Mouse (Mus musculus) right cerebral cortex, postnatal 4 days (tissue): Measurements from ENCODE around the gene Slc43a2.
"Not testable (repeated sequence)": the region's sequence is repeated elsewhere in the genome, so short reads cannot be mapped to it uniquely, and the experiment has no call there.

Experiments used
- DNase-seq: peaks from one replicate; pipeline ENCODE4 v3.0.0-alpha.2; 2022

The Slc43a2 gene

DNA sequence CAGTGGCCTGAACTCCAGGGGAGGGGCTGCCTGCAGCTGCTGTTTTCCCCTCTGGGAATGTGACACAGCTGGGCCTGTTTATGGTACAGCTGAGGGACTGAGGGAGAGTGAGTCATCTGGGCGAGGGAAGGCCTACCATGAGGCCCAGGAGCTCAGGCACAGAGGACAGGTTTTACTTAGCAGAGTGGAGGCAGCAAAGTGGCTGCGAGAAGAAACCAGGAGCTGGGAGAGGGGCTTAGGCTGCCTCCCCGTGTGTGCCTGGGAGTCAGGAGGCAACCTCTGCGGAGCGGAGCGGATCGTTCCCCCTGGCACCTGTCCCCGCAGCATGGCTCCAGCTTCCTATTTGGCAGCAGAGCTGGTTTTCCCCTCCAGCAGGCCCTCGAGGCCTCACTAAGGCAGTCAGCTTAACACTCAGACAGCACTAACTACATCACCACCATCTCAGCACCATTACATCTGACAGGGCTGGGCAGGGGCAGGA is 20.5 kb downstream of the Slc43a2 start:
- no peak for DNase-seq

DNA sequence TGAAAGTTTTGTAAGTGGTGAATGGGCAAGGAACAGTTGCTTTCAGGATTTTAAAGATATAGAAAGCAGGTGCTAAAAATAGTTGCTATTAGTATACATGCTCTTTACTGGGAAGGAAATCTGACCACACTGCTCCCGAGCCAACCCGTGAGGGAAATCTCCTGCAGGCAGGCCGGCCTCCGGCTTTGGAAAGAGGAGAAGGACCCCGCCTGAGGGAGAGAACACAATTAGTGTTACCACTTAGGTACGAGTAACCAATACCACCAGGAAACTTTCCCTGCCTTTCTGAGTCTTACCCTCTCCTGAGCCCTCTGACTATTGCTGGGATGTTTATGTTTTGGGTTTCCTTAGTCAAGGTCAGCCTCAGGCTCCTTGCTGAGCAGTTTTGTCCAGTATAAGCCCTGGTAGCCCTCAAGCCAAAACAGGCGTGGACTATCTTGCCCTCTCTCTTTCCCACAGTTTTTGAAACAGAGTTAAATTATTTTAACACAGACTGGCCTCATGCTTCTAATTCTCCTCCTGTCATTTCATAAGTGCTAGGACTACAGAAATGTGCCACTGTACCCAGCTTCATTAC is 21.5 kb downstream of the Slc43a2 start:
- no peak for DNase-seq

DNA sequence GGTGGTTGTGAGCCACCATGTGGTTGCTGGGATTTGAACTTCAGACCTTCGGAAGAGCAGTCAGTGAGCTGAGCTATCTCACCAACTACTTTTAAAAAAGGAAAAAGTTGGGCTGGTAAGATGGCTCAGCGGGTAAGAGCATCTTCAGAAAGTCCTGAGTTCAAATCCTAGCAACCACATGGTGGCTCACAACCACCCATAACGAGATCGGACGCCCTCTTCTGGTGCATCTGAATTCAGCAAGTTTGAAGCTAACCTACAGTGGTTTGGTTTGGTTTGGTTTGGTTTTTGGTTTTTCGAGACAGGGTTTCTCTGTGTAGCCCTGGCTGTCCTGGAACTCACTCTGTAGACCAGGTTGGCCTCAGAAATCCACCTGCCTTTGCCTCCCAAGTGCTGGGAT is 24.5 kb downstream of the Slc43a2 start:
- DNase-seq = not testable (repeated sequence)

DNA sequence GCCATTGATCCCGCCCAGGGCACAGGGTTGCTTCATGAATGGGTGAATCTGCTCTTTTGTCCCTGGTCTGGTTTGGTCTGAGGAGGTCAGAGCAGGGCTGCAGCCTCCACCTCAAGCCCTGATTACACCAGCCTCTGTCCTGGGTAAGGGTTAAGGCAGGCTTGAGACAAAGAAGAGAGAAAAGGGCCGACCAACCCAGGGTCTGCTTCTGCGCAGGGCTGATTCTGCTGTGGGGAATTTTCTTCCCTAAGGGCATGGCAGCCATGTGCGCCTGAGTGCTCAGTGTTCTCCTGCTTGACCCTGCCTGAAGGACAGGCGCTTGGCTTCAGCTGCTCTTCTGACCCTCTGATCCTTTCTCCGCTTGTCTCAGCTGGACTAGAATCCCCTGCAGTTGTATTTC is 25.6 kb downstream of the Slc43a2 start:
- no peak for DNase-seq

DNA sequence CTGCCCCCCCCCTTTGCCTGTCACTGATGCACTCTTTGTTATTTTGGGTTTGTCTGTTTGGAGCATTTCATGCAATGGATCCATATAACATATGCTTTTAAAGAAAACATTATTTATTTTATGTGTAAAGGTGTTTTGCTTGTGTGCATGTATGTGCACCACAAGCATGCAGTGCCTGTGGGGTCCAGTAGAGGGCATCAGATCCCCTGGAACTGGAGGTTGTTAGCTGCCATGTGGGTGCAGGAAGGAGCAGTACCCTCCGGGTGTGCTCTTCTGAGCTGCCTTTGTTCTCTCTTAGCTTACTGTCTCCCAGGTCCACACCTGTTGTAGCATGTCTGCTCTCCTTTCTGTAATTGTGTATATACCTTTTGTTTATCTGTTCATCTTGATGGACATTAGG is 26.6 kb downstream of the Slc43a2 start:
- DNase-seq = no peak

DNA sequence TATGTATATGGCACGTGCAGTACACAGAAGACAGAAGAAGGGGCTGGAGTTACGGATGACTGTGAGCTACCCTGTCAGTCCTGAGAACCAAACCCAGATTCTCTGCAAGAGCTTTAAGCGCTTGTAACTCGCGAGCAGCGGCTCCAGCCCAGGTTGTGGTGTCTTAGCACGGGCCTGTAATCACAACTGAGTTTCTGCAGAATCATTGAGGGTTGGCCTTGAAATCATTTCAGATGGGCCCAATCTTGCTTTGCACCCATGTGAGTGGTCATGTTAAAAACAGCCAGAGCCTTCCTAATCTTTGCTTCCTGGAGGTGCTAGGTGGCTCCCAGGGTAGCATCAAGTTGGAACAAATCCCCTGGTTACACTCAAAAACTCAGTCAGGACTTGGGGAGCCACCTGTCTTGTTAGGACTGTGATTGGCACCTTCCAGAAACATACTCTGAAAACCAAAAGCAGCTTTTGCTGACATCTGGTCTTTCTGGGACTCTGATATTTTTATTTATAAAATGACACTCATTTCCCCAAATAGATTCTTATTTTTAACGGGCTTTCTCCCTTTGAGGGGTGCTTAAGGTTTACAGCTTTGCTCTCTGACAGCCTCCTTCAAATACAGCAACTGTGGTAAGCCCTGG is 28.5 kb downstream of the Slc43a2 start:
- no peak for DNase-seq

DNA sequence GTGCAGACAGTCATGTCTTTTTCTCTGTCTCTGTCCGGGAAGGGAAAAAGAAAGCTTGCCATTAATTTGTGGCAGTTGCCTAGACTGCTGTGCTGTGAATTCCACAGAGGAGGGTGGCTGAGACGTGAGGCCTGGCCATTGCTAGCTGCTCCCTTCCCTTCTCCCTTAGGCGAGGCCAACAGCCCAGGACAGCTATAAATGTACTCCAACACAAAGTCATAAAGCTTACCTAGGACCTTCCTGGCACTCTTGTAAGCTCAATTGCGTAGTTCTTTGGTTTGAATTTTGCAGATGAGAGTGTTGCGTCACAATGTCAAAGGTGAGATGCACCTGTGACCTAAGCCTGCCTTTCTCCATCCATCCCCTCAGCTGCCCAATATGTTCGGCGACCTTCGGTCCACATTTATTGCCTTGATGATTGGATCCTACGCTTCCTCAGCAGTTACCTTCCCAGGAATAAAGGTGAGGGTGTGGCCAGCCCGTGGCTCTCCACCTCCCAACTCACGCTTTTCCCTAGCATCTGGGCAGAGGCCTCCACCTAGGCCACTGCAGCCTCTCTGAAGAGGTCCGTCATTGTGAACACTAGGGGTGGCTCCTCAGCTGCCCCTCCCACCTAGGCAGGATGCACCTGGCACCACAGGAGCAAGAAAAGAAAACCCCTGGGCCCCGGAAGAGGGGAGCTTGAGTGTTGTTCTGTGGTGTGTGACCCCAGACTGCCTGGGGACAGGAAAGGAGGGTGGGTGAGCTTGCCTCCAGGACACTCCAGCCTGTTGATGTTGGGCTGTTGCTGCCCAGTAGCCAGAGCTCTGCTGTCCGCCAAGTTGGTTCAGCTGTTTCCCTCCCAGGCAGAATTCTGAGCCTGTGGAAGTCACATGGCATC is 29.3 kb downstream of the Slc43a2 start:
- DNase-seq = no peak

DNA sequence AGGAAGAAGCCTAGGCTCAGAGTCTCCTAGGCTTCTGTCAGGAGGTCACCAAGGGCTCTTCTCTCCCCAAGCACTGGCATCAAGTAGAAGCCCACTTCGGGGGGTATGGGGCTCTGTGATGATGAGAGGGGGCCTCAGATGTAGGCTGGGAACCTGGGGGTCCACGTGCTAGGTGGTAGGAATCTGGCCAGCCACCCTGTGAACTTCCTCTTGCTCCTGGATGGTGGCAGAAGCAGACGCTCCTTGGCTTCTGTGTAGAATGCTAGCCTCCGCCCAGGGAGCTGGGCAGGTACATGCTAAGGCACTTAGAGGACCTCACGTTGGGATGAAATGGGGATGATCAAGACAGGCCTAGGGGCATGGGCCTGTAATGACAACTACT is 29.9 kb downstream of the Slc43a2 start:
- DNase-seq = no peak

DNA sequence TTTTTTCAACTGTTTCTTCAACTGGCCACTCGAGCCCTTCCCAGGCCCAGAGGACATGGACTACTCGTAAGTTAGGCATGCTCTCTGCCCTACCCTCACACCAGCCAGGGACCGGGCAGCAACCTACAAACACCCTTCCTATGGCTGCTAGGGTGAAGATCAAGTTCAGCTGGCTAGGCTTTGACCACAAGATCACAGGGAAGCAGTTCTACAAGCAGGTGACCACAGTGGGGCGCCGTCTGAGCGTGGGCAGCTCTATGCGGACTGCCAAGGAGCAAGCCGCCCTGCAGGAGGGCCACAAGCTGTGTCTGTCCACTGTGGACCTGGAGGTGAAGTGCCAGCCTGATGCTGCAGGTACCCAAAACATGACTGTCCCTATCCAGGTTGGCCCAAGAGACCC is 31.3 kb downstream of the Slc43a2 start:
- DNase-seq = no peak

DNA sequence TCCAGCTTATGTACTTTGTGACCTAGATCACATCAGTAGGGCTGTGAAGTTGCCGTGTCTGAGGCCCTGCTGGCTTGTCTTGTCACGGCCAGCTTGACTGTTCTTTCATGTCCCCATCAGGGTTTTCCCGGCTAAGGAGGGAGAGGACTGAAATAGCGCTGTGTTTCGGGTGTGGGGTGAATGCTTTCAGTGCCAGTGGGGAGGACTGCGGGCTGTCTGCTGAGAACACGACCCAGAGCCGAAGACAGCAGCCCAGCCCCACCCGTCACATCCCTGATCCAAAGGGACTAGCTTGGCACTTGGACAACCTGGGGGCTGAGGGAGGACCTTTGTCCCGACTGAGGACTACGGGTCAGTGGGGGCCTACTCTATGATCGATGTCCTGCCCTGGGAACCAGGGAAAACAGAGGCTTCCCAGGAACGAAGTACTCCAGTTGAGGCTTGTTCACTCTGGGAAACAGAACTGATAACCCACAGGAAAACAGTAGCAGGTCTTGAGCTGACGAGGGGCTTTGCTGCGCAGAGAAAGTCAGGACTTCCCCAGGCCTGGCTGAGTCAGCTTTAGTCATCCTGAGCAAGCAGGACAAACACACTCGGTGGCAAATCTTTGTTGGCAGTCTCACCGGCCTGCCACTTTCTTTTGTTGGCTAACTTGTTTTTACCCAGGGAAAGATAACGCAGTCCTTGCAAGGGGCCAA is 32.5 kb downstream of the Slc43a2 start:
- DNase-seq = no peak

DNA sequence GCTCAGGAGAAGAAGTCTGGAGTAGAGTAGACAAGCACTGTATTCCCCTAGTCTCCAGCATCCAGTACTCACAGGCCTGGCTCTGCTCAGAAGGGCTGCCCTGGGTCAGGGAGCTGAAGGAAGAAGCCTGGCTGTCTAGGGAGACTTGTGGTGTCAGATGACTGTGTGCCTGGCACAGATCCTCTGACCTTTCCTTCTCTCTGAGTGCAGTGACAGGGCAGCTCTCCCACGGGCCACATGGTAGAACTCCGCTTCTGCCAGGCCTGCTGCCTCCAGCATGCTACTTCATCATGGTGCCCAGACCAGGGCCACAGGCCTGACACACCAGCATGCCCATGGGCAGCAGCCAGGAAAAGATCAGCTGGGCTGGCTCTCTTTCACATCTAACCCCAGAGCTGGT is 34.4 kb downstream of the Slc43a2 start:
- no peak for DNase-seq

DNA sequence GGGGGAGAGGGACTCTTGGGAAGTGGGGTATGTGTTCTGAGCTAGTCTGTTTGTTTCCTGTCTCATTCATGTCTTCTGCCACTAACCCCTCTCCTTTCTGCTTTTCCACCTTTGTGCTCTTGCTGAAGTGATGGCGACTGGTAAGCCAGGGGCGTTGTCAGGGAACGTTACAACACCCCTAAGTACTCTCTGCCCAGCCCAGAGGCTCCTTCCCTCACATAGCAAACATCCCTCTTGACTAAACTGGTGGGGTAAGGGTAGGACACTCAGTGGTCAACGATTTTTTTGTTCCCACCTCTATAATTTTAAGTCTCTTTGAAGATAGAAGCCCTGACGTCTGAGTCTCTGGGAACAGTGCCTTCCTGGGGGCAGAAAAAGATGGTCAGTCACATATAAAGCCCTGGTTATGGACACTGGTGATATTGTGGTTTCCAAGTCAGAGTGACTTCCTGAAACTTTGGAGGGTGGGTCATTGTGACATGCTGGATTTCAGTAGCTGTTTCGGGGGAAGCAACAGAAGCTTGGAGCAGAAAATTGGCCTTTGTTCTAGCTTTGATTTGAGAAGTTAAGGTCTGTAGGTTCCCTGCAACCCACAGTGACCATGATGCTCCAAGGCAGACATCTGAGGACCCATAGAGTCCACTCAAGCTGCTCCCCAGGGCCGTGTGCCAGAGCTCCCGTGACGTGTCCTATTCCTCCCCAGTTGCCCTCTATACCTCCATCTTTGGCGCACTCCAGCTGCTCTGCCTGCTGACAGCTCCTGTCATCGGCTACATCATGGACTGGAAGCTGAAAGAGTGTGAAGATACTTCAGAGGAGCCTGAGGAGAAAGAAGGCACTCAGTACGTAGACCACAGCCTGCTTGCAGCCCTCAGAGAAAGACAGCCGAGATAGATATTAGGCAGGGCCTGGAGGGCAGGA is 35.0 kb downstream of the Slc43a2 start:
- DNase-seq = no peak

DNA sequence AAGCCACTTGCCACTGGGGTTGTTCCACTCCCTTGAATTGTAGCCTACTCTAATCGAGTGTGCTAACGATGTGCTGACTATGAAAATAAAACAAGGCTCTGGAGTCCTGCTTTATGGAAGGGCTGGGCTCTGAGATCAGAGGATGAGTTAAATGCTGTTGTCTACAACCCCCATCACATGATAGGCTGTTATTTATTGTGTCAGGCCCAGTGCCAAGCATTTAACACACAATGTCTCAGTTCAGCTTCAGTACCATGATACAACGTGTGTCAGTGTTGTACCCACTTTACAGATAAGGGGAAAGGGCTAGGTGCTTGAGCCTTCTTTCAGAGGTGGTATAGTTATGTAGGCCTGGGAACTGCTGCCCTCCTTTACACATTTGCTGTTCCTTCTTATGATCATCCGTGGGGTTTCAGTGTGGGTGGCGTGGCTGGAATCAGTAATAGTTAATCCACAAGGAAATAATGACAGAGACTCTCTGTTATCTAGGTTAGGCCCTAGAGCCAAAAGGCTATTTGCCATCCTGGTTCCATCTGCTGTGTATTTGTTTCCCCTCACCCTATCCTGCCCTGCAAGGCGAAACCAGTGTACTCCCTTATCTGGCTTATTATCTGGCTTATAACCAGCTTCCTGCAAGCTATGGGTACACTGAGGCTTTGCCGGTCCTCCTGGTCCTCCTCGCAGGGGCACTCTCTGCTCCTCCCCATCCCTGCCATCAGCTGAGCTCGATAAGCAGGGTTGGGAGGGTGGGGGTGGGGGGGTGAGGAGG is 36.0 kb downstream of the Slc43a2 start:
- no peak for DNase-seq

DNA sequence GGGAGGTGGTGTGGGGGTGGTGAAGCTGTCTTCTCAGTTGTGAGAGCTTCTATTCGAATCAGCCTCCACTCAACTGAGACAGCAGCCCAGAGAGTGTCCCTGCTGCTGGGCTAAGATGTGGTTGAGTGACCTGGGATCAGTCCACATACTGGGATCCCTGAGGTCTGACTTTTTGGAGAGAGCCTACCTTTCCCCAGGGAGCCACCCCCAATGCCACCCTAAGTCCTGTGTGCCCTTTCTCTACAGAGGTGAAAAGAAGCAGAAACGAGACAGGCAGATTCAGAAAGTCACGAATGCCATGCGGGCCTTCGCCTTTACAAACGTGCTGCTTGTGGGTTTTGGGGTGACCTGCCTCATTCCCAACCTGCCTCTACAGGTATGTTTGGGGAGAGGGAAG is 36.6 kb downstream of the Slc43a2 start:
- DNase-seq = no peak

DNA sequence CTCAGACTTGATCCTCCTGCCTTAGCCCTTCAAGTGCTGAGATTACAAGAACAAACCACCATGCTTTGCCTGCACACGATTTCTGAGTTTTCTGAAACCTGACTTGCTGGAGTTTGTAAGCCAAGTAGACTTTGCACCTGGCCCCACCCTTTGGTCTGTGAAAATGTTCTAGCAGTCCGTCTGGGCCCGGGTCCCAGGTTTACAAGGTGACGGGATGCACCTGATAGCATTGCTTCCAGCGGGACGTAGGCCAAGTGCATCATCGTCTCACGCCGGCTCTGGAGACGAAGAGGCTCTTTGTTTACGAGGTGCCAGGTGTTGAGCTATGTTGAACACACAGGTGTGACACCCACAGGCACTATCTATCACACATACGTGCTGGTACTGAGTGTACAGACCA is 37.5 kb downstream of the Slc43a2 start:
- no peak for DNase-seq

DNA sequence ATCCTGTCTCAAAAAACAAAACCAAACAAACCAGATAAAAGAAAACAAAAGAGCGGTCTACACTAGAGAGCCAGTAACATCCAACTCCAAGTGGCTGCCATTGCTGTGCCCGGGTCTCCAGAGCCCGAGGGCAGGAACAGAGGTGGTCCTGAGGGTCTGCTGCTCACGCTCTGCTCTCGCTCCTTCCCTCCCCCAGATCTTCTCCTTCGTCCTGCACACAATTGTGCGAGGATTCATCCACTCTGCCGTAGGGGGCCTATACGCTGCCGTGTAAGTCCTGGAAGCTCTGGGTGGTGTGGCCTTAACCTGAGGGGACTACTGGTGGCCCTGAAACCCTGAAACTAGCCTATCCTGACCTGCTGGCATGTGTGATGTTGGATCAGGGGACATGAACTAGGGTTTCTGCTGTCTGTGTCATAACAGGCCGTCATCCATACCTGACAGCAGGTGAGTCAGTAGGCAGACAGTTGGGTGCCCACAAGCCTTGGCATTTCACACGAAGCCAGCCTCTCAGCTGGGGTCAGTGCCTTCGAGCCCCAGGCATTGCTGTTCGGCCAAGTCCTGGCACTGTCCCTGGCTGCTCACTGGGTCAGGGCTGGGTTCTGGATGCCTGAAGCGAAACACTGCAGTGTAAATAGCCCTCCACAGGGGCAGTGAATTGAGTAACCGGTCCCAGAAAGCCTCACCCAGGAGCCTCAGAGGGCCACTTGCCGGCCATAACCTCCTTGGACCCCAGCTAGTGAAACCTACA is 39.1 kb downstream of the Slc43a2 start:
- no peak for DNase-seq

DNA sequence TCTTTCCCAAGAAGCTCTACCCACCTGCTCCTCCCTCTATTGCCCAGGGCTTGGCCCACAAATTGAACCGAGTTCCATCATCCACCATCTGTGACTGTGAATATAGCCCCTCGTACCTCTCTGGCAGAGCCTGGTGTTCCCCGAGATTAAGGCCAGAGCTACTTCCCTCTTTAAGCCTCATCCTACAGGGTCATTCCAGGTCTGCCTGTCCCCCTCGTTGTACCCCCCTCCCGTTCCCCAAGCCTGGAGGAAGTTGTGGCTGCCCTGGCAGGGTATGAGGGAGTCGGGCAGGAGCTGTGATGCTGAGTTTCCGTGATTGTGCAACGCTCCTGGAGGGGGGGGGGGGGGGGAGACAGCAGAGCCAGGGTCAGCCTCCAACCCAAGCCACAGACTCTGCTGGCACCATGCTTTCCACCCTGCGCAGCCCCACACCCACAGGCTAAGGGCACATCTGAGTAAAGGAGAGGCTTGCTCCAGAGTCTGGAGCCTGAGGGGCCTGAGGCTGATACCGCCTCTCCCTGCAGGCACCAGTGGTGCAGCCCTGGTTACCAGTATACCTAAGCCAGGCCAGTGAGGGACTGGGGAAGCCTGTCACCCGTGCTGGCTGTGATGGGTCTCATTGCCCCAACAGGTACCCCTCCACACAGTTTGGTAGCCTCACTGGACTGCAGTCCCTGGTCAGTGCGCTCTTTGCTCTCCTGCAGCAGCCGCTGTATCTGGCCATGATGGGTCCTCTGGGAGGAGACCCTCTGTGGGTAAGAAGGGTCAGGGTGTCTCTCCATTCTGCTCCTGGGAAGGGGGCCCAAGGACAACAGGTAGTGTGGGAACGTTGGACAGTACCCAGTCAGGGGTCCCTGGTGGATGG is 39.9 kb downstream of the Slc43a2 start:
- DNase-seq = no peak

DNA sequence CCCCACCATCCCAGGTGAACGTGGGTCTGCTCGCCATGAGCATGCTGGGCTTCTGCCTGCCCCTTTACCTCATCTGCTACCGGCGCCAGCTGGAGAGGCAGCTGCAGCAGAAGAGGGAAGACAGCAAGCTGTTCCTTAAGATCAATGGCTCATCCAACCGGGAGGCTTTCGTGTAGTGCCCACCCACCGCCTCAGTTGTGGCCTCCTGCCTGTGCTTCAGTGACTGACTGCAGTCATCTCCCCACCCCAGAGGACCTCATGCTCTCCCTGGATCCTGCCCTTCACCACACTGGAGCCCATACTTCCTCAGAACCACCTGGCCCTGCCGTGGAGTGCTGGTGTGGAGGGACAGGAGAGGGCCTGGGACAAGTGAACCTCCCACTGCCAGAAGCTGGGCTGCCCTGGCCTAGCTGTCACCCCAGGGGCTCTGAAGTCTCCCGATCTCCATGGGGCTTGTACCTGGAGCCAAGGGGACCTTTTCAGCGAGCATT is 40.9 kb downstream of the Slc43a2 start:
- DNase-seq = no peak

DNA sequence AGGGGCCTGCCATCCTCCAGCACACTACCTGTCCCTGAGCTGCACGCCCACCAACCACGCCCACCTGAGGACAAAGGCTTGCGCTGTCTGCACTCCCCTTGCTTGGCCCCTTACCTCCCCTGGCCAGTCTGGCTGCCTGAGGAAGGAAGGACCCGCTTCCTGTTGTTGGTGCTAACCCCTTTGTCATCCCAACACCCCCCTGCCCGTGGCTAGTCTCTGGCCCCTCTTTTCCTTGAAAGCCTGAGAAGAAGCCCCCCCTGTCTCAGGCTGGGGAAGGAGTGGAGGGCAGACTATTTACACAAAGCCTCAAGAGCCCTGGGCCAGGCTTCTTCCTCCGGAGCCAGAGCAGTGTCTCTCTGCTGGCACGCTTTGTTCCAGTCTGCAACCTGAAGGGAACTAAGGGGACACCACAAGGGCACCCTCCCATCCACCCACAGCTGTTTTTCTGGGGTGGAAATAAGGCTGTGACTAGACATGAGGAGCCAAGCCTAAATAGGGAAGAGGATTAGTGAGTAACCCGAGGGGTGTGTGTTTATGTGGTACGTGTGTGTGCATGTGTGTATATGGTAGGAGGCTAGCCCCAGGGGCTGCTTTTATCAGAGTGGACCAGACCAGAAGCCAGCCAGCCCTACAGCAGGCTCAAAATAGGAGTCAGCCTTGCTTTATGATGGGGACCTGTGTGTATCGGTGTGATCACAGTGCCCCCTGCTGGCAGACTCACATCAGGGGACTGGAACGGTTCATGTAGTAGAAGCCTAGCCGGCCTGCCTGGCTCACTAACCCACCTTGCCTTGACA is 41.6 kb downstream of the Slc43a2 start:
- DNase-seq = peak; percentile 97
